Mouse (Mus musculus) small intestine, adult 2 months (tissue): ENCODE data around the gene BC048403.

Experiments
- CTCF ChIP-seq: fragments of 200-500 bp; IDR thresholded peaks from 2 replicates; pipeline ENCODE4 v1.5.1; 2012; ENCODE audit warnings: low read depth, mild to moderate bottlenecking, control low read depth, inconsistent platforms, low read length, moderate library complexity, mixed read lengths; ENCODE audit not compliant: insufficient replicate concordance, insufficient read length; ENCODE audit errors: extremely low read depth
- POLR2A ChIP-seq: fragments of 200-500 bp; IDR thresholded peaks from 2 replicates; pipeline ENCODE4 v1.6.1; 2012; ENCODE audit warnings: low read depth, mild to moderate bottlenecking, control low read depth, inconsistent platforms, low read length, moderate library complexity

DNA sequence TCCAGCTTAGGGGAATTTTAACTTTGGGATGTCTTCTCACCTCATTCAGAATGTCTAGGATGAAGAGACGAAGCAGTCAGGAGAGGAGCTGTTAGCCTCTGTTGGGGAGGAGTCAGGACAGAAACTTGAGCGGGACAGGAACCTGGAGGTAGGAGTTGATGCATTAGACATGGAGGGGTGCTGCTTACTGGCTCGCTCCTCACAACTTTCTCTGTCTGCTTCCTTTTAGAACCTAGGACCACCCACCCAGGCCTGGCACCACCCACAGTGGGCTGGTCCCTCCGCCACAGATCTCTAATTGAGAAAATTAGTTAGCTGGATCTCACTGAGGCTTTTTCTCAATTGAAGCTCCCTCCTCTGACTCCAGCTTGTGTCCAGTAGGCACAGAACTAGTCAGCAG, 13.2 kb upstream of the BC048403 start:
- TF ChIP-seq CTCF = no peak
- TF ChIP-seq POLR2A = no peak
